Mouse (Mus musculus): ENCODE measurements around the gene Lce3b. TPM values are rescaled to one million over a fixed set of nuclear protein-coding genes. Genes with fewer than 3 reads are reported as not detected.

Lce3b gene
- polyA plus RNA-seq, 1 experiment from 2014 or later = not detected

DNA sequence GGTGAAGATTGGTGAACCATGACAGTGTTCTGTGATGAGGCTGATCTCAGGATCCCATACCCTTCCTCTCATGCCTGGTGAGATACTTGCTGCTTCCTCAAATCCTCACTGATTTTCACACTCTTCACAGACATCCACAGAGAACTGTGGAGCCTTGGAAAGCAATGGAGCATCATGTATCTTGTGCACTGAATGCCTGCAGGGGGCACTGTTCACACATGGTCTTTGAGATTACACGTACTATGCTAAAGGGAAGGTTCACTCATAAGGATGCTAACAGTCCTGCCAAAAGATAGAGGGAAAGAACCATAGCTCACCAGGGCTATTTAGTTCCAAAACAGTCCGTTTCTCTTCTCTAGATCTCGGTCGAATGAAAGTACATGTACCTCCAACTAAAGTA is 12.4 kb upstream of the Lce3b start:
- Histone ChIP-seq H3K27me3 (replicated peaks; ENCODE audit: control insufficient read depth, insufficient read depth, low read length) (no peaks in the 10 kb centered on the region), H3K36me3 (ENCODE audit: control insufficient read depth, insufficient read depth) (no peaks in the 10 kb centered on the region), H3K4me2 (replicated peaks; ENCODE audit: low read depth) (no peak overlapping the region), H3K9ac (ENCODE audit: low read depth, low read length) (no peak overlapping the region), H3K4me3 (ENCODE audit: low read depth, low read length) (no peak overlapping the region), H3K27ac (ENCODE audit: low read depth, low read length) (no peak overlapping the region), H3K4me1 (replicated peaks; ENCODE audit: control insufficient read depth, insufficient read depth, low read length) (no peaks in the 10 kb centered on the region), H3K9me3 (ENCODE audit: control insufficient read depth) (no peaks in the 10 kb centered on the region)
- TF ChIP-seq CTCF (IDR thresholded peaks at IDR 0.05; ENCODE audit: low read depth) = peak; percentile 67
- no peak for ATAC-seq
- 50% methylated on average over 4 of the region's 4 CpGs for WGBS

DNA sequence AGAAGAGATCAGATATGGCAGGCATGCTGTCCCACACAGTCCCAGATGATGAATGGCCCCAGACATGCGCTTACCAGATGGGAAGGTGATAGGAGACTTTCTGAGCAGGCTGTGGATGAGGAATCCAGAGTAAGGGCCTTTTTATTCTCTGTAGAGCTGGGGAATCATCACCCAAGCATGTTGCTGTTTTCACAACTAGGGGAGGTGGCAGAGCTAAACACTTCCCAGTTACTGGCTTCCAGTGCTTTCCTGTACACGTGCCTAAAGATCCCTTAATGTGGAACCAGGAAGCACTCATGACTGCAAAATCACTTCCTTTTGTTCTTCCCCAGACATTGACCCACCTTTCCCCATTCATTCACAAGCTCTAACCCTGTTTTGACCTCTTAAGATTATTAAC is 6.6 kb upstream of the Lce3b start, which contains the start of gene Lce3a:
Gene Lce3a, minus strand, starts transcription at position 101 of the 400 bp plus-strand sequence.
- Histone ChIP-seq H3K27me3 (replicated peaks; ENCODE audit: control insufficient read depth, insufficient read depth, low read length) (no peaks in the 10 kb centered on the region), H3K4me1 (replicated peaks; ENCODE audit: control insufficient read depth, insufficient read depth, low read length) (no peaks in the 10 kb centered on the region), H3K9me3 (ENCODE audit: control insufficient read depth) (no peaks in the 10 kb centered on the region), H3K4me2 (replicated peaks; ENCODE audit: low read depth) (no peak within 1 kb of the TSS), H3K36me3 (ENCODE audit: control insufficient read depth, insufficient read depth) (no peaks in the 10 kb centered on the region), H3K9ac (ENCODE audit: low read depth, low read length) (no peak within 1 kb of the TSS), H3K4me3 (ENCODE audit: low read depth, low read length) (no peak within 1 kb of the TSS), H3K27ac (ENCODE audit: low read depth, low read length) (no peak within 1 kb of the TSS)
- ATAC-seq = no peak
- WGBS = 62% methylated on average over 2 of the region's 2 CpGs
- TF ChIP-seq CTCF (IDR thresholded peaks at IDR 0.05; ENCODE audit: low read depth) = no peak

DNA sequence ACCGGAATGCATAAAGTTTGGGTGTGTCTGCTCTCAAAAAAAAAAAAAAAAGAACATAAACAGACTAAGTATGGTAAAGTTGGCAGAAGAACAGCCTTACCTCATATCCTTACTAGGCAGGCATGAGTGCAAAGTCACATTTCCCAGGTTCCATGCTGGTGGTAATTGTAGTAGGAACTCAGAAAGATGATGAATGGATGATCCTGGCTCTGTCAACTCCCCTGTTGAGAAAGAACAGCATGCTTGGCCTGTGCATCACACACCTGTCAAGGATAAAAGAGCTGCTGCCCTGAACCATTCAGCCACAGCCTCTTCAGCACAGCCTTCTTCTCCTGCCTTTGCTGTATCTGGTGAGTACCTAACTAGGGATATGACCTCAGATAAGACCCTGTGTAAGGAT is 11.4 kb downstream of the Lce3b start, which contains the start of gene Lce3c:
Gene Lce3c, plus strand, starts transcription at position 301 of the 400 bp plus-strand sequence.
- H3K9ac ChIP-seq (ENCODE audit: low read depth, low read length) = no peak within 1 kb of the TSS
- 55% methylated on average over 1 of the region's 1 CpGs for WGBS
- H3K4me1 ChIP-seq (replicated peaks; ENCODE audit: control insufficient read depth, insufficient read depth, low read length) = no peaks in the 10 kb centered on the region
- no peaks in the 10 kb centered on the region for H3K36me3 ChIP-seq (ENCODE audit: control insufficient read depth, insufficient read depth)
- no peak within 1 kb of the TSS for H3K27ac ChIP-seq (ENCODE audit: low read depth, low read length)
- no peaks in the 10 kb centered on the region for H3K27me3 ChIP-seq (replicated peaks; ENCODE audit: control insufficient read depth, insufficient read depth, low read length)
- H3K4me2 ChIP-seq (replicated peaks; ENCODE audit: low read depth) = no peak within 1 kb of the TSS
- no peak for ATAC-seq
- no peak within 1 kb of the TSS for H3K4me3 ChIP-seq (ENCODE audit: low read depth, low read length)
- TF ChIP-seq CTCF (IDR thresholded peaks at IDR 0.05; ENCODE audit: low read depth) = no peak
- H3K9me3 ChIP-seq (ENCODE audit: control insufficient read depth) = no peaks in the 10 kb centered on the region

DNA sequence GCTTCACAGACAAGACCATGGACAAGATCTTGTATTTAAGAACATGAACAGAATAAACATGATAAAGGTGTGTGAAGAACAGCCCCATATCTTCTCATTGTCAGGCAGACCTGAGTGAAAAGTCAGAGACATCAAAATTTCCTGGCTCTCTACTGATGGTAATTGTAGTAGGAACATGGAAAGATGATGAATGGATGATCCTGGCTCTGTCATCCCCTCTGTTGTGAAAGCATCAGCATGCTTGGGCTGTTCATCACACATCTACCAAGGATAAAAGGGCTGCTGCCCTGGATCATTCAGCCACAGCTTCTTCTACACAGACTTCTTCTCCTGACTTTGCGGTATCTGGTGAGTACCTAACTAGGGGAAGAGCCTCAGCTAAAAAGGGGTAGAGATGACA is 24.3 kb downstream of the Lce3b start, which contains the start of gene Lce3d:
Gene Lce3d, plus strand, starts transcription at position 301 of the 400 bp plus-strand sequence.
- Histone ChIP-seq H3K36me3 (ENCODE audit: control insufficient read depth, insufficient read depth) (no peaks in the 10 kb centered on the region), H3K9ac (ENCODE audit: low read depth, low read length) (no peak within 1 kb of the TSS), H3K27ac (ENCODE audit: low read depth, low read length) (no peak within 1 kb of the TSS), H3K4me3 (ENCODE audit: low read depth, low read length) (no peak within 1 kb of the TSS), H3K9me3 (ENCODE audit: control insufficient read depth) (no peaks in the 10 kb centered on the region), H3K4me1 (replicated peaks; ENCODE audit: control insufficient read depth, insufficient read depth, low read length) (no peaks in the 10 kb centered on the region), H3K4me2 (replicated peaks; ENCODE audit: low read depth) (no peak within 1 kb of the TSS), H3K27me3 (replicated peaks; ENCODE audit: control insufficient read depth, insufficient read depth, low read length) (no peaks in the 10 kb centered on the region)
- ATAC-seq = no peak
- TF ChIP-seq CTCF (IDR thresholded peaks at IDR 0.05; ENCODE audit: low read depth) = no peak
- WGBS = 96% methylated on average over 1 of the region's 1 CpGs

DNA sequence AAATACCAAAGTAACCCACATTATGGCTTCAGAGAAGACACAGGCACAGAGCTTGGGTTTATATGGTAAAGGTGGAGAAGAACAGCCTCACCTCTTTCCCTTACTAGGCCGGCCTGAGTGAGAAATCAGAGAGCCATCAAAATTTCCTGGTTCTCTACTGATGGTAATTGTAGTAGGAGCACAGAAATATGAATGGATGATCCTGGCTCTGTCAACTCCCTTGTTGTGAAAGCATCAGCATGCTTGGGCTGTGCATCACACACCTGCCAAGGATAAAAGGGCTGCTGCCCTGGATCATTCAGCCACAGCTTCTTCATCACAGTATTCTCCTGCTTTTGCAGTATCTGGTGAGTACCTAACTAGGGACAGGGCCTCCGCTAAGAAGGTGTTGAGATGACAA is 34.0 kb downstream of the Lce3b start, which contains the start of gene Lce3e:
Gene Lce3e, plus strand, starts transcription at position 301 of the 400 bp plus-strand sequence.
- no peak for TF ChIP-seq CTCF (IDR thresholded peaks at IDR 0.05; ENCODE audit: low read depth)
- ATAC-seq = no peak
- WGBS = 80% methylated on average over 2 of the region's 2 CpGs

DNA sequence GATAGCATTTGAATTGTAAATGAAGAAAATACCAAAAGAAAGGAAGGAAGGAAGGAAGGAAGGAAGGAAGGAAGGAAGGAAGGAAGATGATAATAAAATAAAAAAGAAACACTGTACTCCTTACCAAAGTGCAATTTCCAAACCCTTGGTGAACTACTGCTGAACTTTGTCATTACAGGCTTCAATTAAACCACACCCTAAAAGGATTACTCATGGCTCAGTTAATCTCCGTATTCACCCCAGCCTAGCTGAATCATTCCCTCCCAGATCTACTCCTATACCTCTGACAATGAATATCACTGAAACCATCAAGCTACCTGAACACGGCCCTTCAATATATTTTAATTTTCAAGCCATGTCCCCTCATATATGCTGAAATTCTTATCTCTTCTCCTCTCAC is 45.7 kb downstream of the Lce3b start:
- no peaks in the 10 kb centered on the region for H3K36me3 ChIP-seq (ENCODE audit: control insufficient read depth, insufficient read depth)
- no peaks in the 10 kb centered on the region for H3K4me1 ChIP-seq (replicated peaks; ENCODE audit: control insufficient read depth, insufficient read depth, low read length)
- no peaks in the 10 kb centered on the region for H3K27me3 ChIP-seq (replicated peaks; ENCODE audit: control insufficient read depth, insufficient read depth, low read length)
- peak; percentile 47; the same call in 1 of the 2 replicates for ATAC-seq
- no peak overlapping the region for H3K9ac ChIP-seq (ENCODE audit: low read depth, low read length)
- no peak overlapping the region for H3K27ac ChIP-seq (ENCODE audit: low read depth, low read length)
- no peak overlapping the region for H3K4me2 ChIP-seq (replicated peaks; ENCODE audit: low read depth)
- H3K4me3 ChIP-seq (ENCODE audit: low read depth, low read length) = no peak overlapping the region
- 33% methylated on average over 2 of the region's 2 CpGs for WGBS
- no peak for TF ChIP-seq CTCF (IDR thresholded peaks at IDR 0.05; ENCODE audit: low read depth)
- no peaks in the 10 kb centered on the region for H3K9me3 ChIP-seq (ENCODE audit: control insufficient read depth)

More for the DNA sequence above, 34.0 kb downstream of the Lce3b start, which contains the start of gene Lce3e:
- Histone ChIP-seq H3K4me1 (replicated peaks; ENCODE audit: control insufficient read depth, insufficient read depth, low read length) (no peaks in the 10 kb centered on the region), H3K4me2 (replicated peaks; ENCODE audit: low read depth) (no peak within 1 kb of the TSS), H3K36me3 (ENCODE audit: control insufficient read depth, insufficient read depth) (no peaks in the 10 kb centered on the region), H3K27ac (ENCODE audit: low read depth, low read length) (no peak within 1 kb of the TSS), H3K4me3 (ENCODE audit: low read depth, low read length) (no peak within 1 kb of the TSS), H3K9ac (ENCODE audit: low read depth, low read length) (no peak within 1 kb of the TSS), H3K27me3 (replicated peaks; ENCODE audit: control insufficient read depth, insufficient read depth, low read length) (no peaks in the 10 kb centered on the region), H3K9me3 (ENCODE audit: control insufficient read depth) (no peaks in the 10 kb centered on the region)

Other genes starting within 250 kb of the Lce3b start
- not detected in 2 replicates for gene Lce1d, start 245.8 kb upstream of the Lce3b start, polyA plus RNA-seq (2015; fragmentation: Nextera tagmentation; extraction: Ambion mirVana)
- gene Lce1e, start 223.9 kb upstream of the Lce3b start, polyA plus RNA-seq (2015; fragmentation: Nextera tagmentation; extraction: Ambion mirVana) = not detected in 2 replicates
- not detected in 2 replicates for gene Lce1f, start 212.6 kb upstream of the Lce3b start, polyA plus RNA-seq (2015; fragmentation: Nextera tagmentation; extraction: Ambion mirVana)
- gene Gm38119, start 193.9 kb upstream of the Lce3b start, polyA plus RNA-seq (2015; fragmentation: Nextera tagmentation; extraction: Ambion mirVana) = not detected in 2 replicates
- gene Lce1g, start 180.6 kb upstream of the Lce3b start, polyA plus RNA-seq (2015; fragmentation: Nextera tagmentation; extraction: Ambion mirVana) = not detected in 2 replicates
- gene Lce1h, start 167.9 kb upstream of the Lce3b start, polyA plus RNA-seq (2015; fragmentation: Nextera tagmentation; extraction: Ambion mirVana) = not detected in 2 replicates
- gene Lce1i, start 154.1 kb upstream of the Lce3b start, polyA plus RNA-seq (2015; fragmentation: Nextera tagmentation; extraction: Ambion mirVana) = not detected in 2 replicates
- not detected in 2 replicates for gene Lce1j, start 142.5 kb upstream of the Lce3b start, polyA plus RNA-seq (2015; fragmentation: Nextera tagmentation; extraction: Ambion mirVana)
- not detected in 2 replicates for gene Lce1k, start 125.1 kb upstream of the Lce3b start, polyA plus RNA-seq (2015; fragmentation: Nextera tagmentation; extraction: Ambion mirVana)
- not detected in 2 replicates for gene Kprp, start 105.7 kb upstream of the Lce3b start, polyA plus RNA-seq (2015; fragmentation: Nextera tagmentation; extraction: Ambion mirVana)
- gene Lce1l, start 81.7 kb upstream of the Lce3b start, polyA plus RNA-seq (2015; fragmentation: Nextera tagmentation; extraction: Ambion mirVana) = not detected in 2 replicates
- gene 2310050C09Rik, start 62.8 kb upstream of the Lce3b start, polyA plus RNA-seq (2015; fragmentation: Nextera tagmentation; extraction: Ambion mirVana) = not detected in 2 replicates
- not detected in 2 replicates for gene Lce3a, start 6.7 kb upstream of the Lce3b start, polyA plus RNA-seq (2015; fragmentation: Nextera tagmentation; extraction: Ambion mirVana)
- gene Lce3c, start 11.5 kb downstream of the Lce3b start, polyA plus RNA-seq (2015; fragmentation: Nextera tagmentation; extraction: Ambion mirVana) = not detected in 2 replicates
- gene Lce3d, start 24.4 kb downstream of the Lce3b start, polyA plus RNA-seq (2015; fragmentation: Nextera tagmentation; extraction: Ambion mirVana) = not detected in 2 replicates
- not detected in 2 replicates for gene Lce3e, start 34.1 kb downstream of the Lce3b start, polyA plus RNA-seq (2015; fragmentation: Nextera tagmentation; extraction: Ambion mirVana)
- gene Lce3f, start 59.2 kb downstream of the Lce3b start, polyA plus RNA-seq (2015; fragmentation: Nextera tagmentation; extraction: Ambion mirVana) = not detected in 2 replicates
- not detected in 2 replicates for gene Crct1, start 82.7 kb downstream of the Lce3b start, polyA plus RNA-seq (2015; fragmentation: Nextera tagmentation; extraction: Ambion mirVana)
- gene Lce1m, start 86.1 kb downstream of the Lce3b start, polyA plus RNA-seq (2015; fragmentation: Nextera tagmentation; extraction: Ambion mirVana) = not detected in 2 replicates
- gene Gm4858, start 135.8 kb downstream of the Lce3b start, polyA plus RNA-seq (2015; fragmentation: Nextera tagmentation; extraction: Ambion mirVana) = not detected in 2 replicates
- gene Crnn, start 211.8 kb downstream of the Lce3b start, polyA plus RNA-seq (2015; fragmentation: Nextera tagmentation; extraction: Ambion mirVana) = not detected in 2 replicates

Measured in intestine, postnatal 0 days (tissue).